ENCODE assay signal across 8 mouse cellular contexts in the genomic region with DNA sequence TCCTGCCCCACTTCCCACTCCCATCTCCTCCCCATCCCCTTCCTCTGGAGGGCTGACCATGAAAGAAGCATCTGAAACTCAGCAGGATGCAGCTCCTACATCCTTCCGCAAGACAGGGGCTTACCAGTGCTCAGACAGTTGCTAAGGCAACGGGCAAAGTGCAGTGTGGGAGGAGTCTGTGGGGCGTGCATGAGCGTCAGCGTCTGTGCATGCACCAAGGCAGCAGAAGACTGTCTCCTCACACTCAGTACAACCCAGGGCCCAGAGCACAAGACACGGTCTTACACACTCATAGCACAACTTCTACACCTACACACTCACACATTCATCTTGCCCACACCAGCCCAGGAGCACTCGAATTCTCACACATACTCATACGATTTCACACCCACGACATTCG.
DNase-seq lines count a peak whose midpoint lies in the region; ATAC-seq and TF ChIP-seq lines count a peak whose summit lies in the region.

No protein-coding gene starts in this region.

- no peak overlapping the region for H3K4me2 ChIP-seq in kidney, postnatal 0 days (ENCODE audit: low read length)
- peak overlapping the region; percentile 13 for H3K4me2 ChIP-seq in midbrain, embryonic 12.5 days (replicated peaks)

- TF ChIP-seq CTCF in kidney, postnatal 0 days (IDR thresholded peaks at IDR 0.05; ENCODE audit: low read depth), result no peak

- H3K27me3 ChIP-seq in kidney, postnatal 0 days (ENCODE audit: insufficient read depth, low read length), result no peaks in the 10 kb centered on the region
- H3K27me3 ChIP-seq in midbrain, embryonic 12.5 days, result peaks cover 29% of the 10 kb centered on the region

- no peak overlapping the region for H3K4me3 ChIP-seq in kidney, postnatal 0 days (replicated peaks; ENCODE audit: low read depth, low read length)
- H3K4me3 ChIP-seq in midbrain, embryonic 12.5 days, result no peak overlapping the region

- H3K4me1 ChIP-seq in kidney, postnatal 0 days (replicated peaks; ENCODE audit: insufficient read depth, low read length), result no peaks in the 10 kb centered on the region
- peaks cover 33% of the 10 kb centered on the region for H3K4me1 ChIP-seq in midbrain, embryonic 12.5 days

- H3K9ac ChIP-seq in kidney, postnatal 0 days (ENCODE audit: low read depth, low read length), result no peak overlapping the region
- H3K9ac ChIP-seq in midbrain, embryonic 12.5 days (replicated peaks), result peak overlapping the region; percentile 15; the same call in 1 of the 2 replicates

- H3K9me3 ChIP-seq in kidney, postnatal 0 days (replicated peaks; ENCODE audit: low read length), result no peaks in the 10 kb centered on the region
- no peaks in the 10 kb centered on the region for H3K9me3 ChIP-seq in midbrain, embryonic 12.5 days

- no peaks in the 10 kb centered on the region for H3K36me3 ChIP-seq in kidney, postnatal 0 days (ENCODE audit: insufficient read depth, low read length)
- H3K36me3 ChIP-seq in midbrain, embryonic 12.5 days, result no peaks in the 10 kb centered on the region

- DNase-seq in adrenal gland, postnatal 36 days, result peak; percentile 22 to 53
- DNase-seq in adrenal gland, adult 2 months, result no peak
- peak; percentile 34 for DNase-seq in T-cell, adult 2 months (ENCODE audit: low spot score)
- DNase-seq in frontal cortex, postnatal 10 days (ENCODE audit: low spot score in 2 of 2), result peak; percentile 52 to 61
- peak; percentile 78 for DNase-seq in kidney, postnatal 0 days (ENCODE audit: low spot score)
- DNase-seq in telencephalon, adult 2 months (ENCODE audit: low read depth, low spot score), result peak; percentile 74
- no peak for DNase-seq in adrenal gland, postnatal 4 days (ENCODE audit: low spot score in 2 of 2)

- H3K27ac ChIP-seq in kidney, postnatal 0 days, result no peak overlapping the region
- peak overlapping the region; percentile 44; the same call in 1 of the 2 replicates for H3K27ac ChIP-seq in midbrain, embryonic 12.5 days (replicated peaks)

- peak; percentile 83 for ATAC-seq in kidney, postnatal 0 days (replicated peaks; ENCODE audit: low FRiP score, low read depth)
- peak; percentile 89 for ATAC-seq in midbrain, embryonic 12.5 days (ENCODE audit: low FRiP score, low read depth)

- WGBS in kidney, postnatal 0 days, result 28% methylated on average over 10 of the region's 10 CpGs
- 34% methylated on average over 10 of the region's 10 CpGs for WGBS in midbrain, embryonic 12.5 days

Comparison
In these comparisons a context has a peak if more than half of its experiments do, and no peak if none do; other contexts are left out.
1. DNase-seq: peak in adrenal gland, postnatal 36 days (2 of 2), T-cell, adult 2 months (single experiment), frontal cortex, postnatal 10 days (2 of 2), kidney, postnatal 0 days (single experiment) and telencephalon, adult 2 months (single experiment); none in adrenal gland, adult 2 months (single experiment) and adrenal gland, postnatal 4 days (0 of 2).